Mouse (Mus musculus) heart, adult 18-20 months (tissue): ENCODE measurements around the gene Rnf169. TPM values are rescaled to one million over a fixed set of nuclear protein-coding genes. Genes with fewer than 3 reads are reported as not detected.

Source experiments
- DNase-seq, 2 experiments: peaks; one replicate each; pipeline ENCODE4 v3.0.0; 2021 to 2022; ENCODE audit warnings: mixed read lengths in 1 of 2
- total RNA-seq, 2 experiments: library from RNA; stranded (reverse); gene quantifications; 2 replicates each; pipeline ENCODE4 v1.2.3; 2021

The Rnf169 gene
- total RNA-seq, 2 experiments from 2014 or later = 10.6 to 11.3 TPM

GRCm38 (mm10) chr7:99892351-99892750, 87.9 kb downstream of the Rnf169 start:
- DNase-seq = no peak

GRCm38 (mm10) chr7:99891471-99891870, 88.8 kb downstream of the Rnf169 start:
- DNase-seq = no peak

- no peak for DNase-seq
Observed at GRCm38 (mm10) chr7:99890168-99890755, 90.0 kb downstream of the Rnf169 start.

- DNase-seq = no peak
Observed at GRCm38 (mm10) chr7:99889175-99889880, 90.9 kb downstream of the Rnf169 start.

- DNase-seq = no peak
Observed at GRCm38 (mm10) chr7:99887743-99888142, 92.5 kb downstream of the Rnf169 start.

- no peak for DNase-seq
Observed at GRCm38 (mm10) chr7:99887230-99887735, 93.0 kb downstream of the Rnf169 start.

- DNase-seq = no peak
Observed at GRCm38 (mm10) chr7:99878254-99878653, 102.0 kb downstream of the Rnf169 start.

- peak; percentile 80 to 92 for DNase-seq
Observed at GRCm38 (mm10) chr7:99876345-99876744, 103.9 kb downstream of the Rnf169 start.

GRCm38 (mm10) chr7:99875891-99876290, 104.4 kb downstream of the Rnf169 start:
- DNase-seq = no peak

- DNase-seq = no peak
Observed at GRCm38 (mm10) chr7:99873965-99874364, 106.3 kb downstream of the Rnf169 start.

Other genes with a start within 250 kb of the Rnf169 start
- gene Olfr521, start 216.9 kb downstream of the Rnf169 start, total RNA-seq = not detected
- 1 to 10 TPM; 3.6 to 3.7 TPM for gene Neu3, start 152.0 kb downstream of the Rnf169 start, total RNA-seq
- under 1 TPM in 1 of 2 experiments, not detected in 1; 0.23 TPM for gene Xrra1, start 121.3 kb downstream of the Rnf169 start, total RNA-seq
- 10 to 100 TPM; 62.7 to 65.6 TPM for gene Spcs2, start 117.0 kb downstream of the Rnf169 start, total RNA-seq
- not detected for gene Chrdl2, start 25.7 kb upstream of the Rnf169 start, total RNA-seq
- gene Pold3, start 141.1 kb upstream of the Rnf169 start, total RNA-seq = 10 to 100 TPM in 1 of 2 experiments, 1 to 10 TPM in 1; 6.6 to 10.7 TPM
- gene Lipt2, start 178.8 kb upstream of the Rnf169 start, total RNA-seq = 1 to 10 TPM; 5.5 TPM
- gene Kcne3, start 196.1 kb upstream of the Rnf169 start, total RNA-seq = under 1 TPM; 0.59 to 0.99 TPM
- 1 to 10 TPM; 6.3 to 7.0 TPM for gene Pgm2l1, start 246.9 kb upstream of the Rnf169 start, total RNA-seq